Mouse (Mus musculus) intestine, embryonic 14.5 days (tissue): Measurements from ENCODE around the gene Ddah2. TPM values are rescaled to one million over a fixed set of nuclear protein-coding genes. Genes with fewer than 3 reads are reported as not detected.
A peak's percentile ranks its signal among the peaks of the same experiment; 100 is the strongest.

Experiments used
- ATAC-seq: fragments of 200-750 bp; cut with Nextera tagmentation; replicated peaks from 2 replicates; pipeline ENCODE4 v1.8.0; 2017; ENCODE audit warnings: low read depth, moderate number of reproducible peaks, moderate TSS enrichment, moderate library complexity; ENCODE audit not compliant: low FRiP score, low TSS enrichment
- DNase-seq: peaks from one replicate; pipeline ENCODE4 v3.0.0-alpha.2; 2018; ENCODE audit warnings: low spot score
- H3K27ac ChIP-seq: fragments of 300-500 bp; sonication (generic); 2 replicates; pipeline ENCODE4 v1.5.1; 2014; ENCODE audit warnings: low read depth, mild to moderate bottlenecking, control low read depth
- H3K27me3 ChIP-seq: fragments of 300-500 bp; sonication (generic); replicated peaks from 2 replicates; pipeline ENCODE4 v1.6.1; 2014; ENCODE audit warnings: low read length, control low read depth; ENCODE audit not compliant: control insufficient read depth, insufficient read depth
- H3K36me3 ChIP-seq: fragments of 300-500 bp; sonication (generic); 2 replicates; pipeline ENCODE4 v1.6.1; 2014; ENCODE audit warnings: low read length, control low read depth; ENCODE audit not compliant: control insufficient read depth, insufficient read depth
- H3K4me1 ChIP-seq: fragments of 300-500 bp; sonication (generic); replicated peaks from 2 replicates; pipeline ENCODE4 v1.6.1; 2014; ENCODE audit warnings: low read length, control low read depth, mixed read lengths; ENCODE audit not compliant: control insufficient read depth, insufficient read depth
- H3K4me2 ChIP-seq: fragments of 300-500 bp; sonication (generic); 2 replicates; pipeline ENCODE4 v1.6.1; 2014; ENCODE audit warnings: low read length
- H3K4me3 ChIP-seq: fragments of 300-500 bp; sonication (generic); 2 replicates; pipeline ENCODE4 v1.5.1; 2014; ENCODE audit warnings: low read depth, low read length, control low read depth, mixed read lengths
- H3K9ac ChIP-seq: fragments of 300-500 bp; sonication (generic); 2 replicates; pipeline ENCODE4 v1.6.1; 2014; ENCODE audit warnings: mild to moderate bottlenecking, low read length
- H3K9me3 ChIP-seq: fragments of 300-500 bp; sonication (generic); 2 replicates; pipeline ENCODE4 v1.6.1; 2016; ENCODE audit warnings: low read length, control low read depth; ENCODE audit not compliant: control insufficient read depth
- WGBS: fragments of 180-500 bp; shearing (Covaris S2); extraction: QIAGEN DNeasy Blood & Tissue Kit; methylation state at CpG from one replicate; pipeline ENCODE4 v1.1.7; 2014; 5-methylcytosine and 5-hydroxymethylcytosine counted together
- polyA plus RNA-seq: library from polyadenylated mRNA; unstranded; fragments of >200 nt; fragmentation: Nextera tagmentation; extraction: Ambion mirVana; gene quantifications from 2 replicates; pipeline ENCODE4 v1.2.1, GENCODE M21; 2014

The Ddah2 gene
- polyA plus RNA-seq, 1 experiment from 2014 or later = 278 TPM

DNA sequence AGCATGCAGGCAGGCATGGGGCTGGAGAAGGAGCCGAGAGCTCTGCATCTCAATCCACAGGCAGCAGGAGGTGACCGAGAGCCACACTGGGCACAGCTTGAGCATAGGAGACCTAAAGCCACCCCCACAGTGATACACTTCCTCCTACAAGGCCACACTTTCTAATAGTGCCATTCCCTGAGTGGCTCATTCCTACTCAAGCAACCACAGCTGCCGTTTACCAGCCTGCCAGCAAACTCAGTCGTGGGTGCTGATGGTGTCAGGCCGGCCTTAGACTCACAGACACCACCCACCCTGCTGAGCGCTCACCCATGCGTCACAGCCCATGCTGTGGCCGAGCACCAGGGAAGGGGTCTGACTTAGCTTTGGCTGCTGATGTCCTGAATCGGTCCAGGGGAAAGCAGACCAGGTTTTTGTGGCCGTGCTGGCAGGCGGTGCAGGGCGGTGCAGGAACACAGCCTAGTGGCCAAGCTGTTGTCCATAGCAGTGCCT, 38.4 kb downstream of the Ddah2 start:
- no peaks in the 10 kb centered on the region for H3K4me1 ChIP-seq
- WGBS = 91% methylated on average over 12 of the region's 12 CpGs
- H3K27ac ChIP-seq = no peak overlapping the region
- no peak overlapping the region for H3K4me2 ChIP-seq
- DNase-seq (no peak), ATAC-seq (no peak)
- H3K27me3 ChIP-seq = no peaks in the 10 kb centered on the region
- H3K4me3 ChIP-seq = no peak overlapping the region
- H3K36me3 ChIP-seq = peaks cover 94% of the 10 kb centered on the region
- no peaks in the 10 kb centered on the region for H3K9me3 ChIP-seq
- no peak overlapping the region for H3K9ac ChIP-seq

DNA sequence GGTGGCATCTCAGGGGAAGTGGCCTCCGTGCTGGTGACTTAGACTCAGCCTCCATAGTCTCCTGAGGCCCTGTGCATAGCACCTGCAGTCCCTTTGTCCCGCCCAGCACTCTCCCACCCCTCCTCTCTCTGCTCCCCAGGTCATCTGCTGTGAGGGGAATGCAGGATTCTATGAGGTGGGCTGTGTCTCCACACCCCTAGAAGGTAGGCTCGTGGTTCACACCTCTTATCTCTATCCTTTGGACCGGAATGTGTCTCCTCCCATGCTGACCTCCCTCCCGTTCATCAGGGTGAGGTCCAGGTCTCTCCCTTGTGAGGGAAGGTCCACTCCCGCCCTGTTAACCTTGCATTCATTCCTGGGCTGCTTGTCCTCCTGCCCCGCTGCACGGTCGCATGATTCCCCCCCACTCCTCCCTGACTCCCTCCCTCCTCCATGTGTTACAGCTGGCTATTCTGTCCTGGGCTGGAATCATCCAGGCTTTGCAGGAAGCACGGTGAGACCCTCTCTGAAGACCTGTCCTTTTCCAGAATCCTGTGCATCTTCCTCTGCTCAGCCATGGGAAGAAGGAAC, 41.4 kb downstream of the Ddah2 start:
- H3K27me3 ChIP-seq = no peaks in the 10 kb centered on the region
- no peak overlapping the region for H3K27ac ChIP-seq
- no peak overlapping the region for H3K9ac ChIP-seq
- WGBS = 61% methylated on average over 10 of the region's 10 CpGs
- ATAC-seq (peak; percentile 40), DNase-seq (no peak)
- no peak overlapping the region for H3K4me2 ChIP-seq
- peaks cover 78% of the 10 kb centered on the region for H3K36me3 ChIP-seq
- peaks cover 5% of the 10 kb centered on the region for H3K4me1 ChIP-seq
- H3K4me3 ChIP-seq = no peak overlapping the region
- H3K9me3 ChIP-seq = no peaks in the 10 kb centered on the region

- no peak for ATAC-seq
- Histone ChIP-seq H3K4me1 (peaks cover 5% of the 10 kb centered on the region), H3K4me3 (no peak overlapping the region), H3K9me3 (no peaks in the 10 kb centered on the region), H3K9ac (no peak overlapping the region), H3K4me2 (no peak overlapping the region), H3K27ac (no peak overlapping the region), H3K36me3 (peaks cover 73% of the 10 kb centered on the region), H3K27me3 (no peaks in the 10 kb centered on the region)
- 89% methylated on average over 11 of the region's 11 CpGs for WGBS
- DNase-seq = no peak
Measured at GRCm38 (mm10) chr17:35101161-35101560, 42.3 kb downstream of the Ddah2 start.

- DNase-seq = no peak
- peak overlapping the region; percentile 9; the same call in 1 of the 2 replicates for H3K27ac ChIP-seq
Measured at GRCm38 (mm10) chr17:35102299-35102698, 43.5 kb downstream of the Ddah2 start.

GRCm38 (mm10) chr17:35103221-35103690, 44.4 kb downstream of the Ddah2 start:
- 56% methylated on average over 6 of the region's 6 CpGs for WGBS
- H3K4me2 ChIP-seq = no peak overlapping the region
- no peaks in the 10 kb centered on the region for H3K9me3 ChIP-seq
- no peak overlapping the region for H3K4me3 ChIP-seq
- H3K27ac ChIP-seq = no peak overlapping the region
- DNase-seq = no peak
- no peak; the same call in 1 of the 2 replicates for ATAC-seq
- H3K36me3 ChIP-seq = peaks cover 52% of the 10 kb centered on the region
- H3K27me3 ChIP-seq = no peaks in the 10 kb centered on the region
- H3K9ac ChIP-seq = no peak overlapping the region
- peaks cover 5% of the 10 kb centered on the region for H3K4me1 ChIP-seq

More at GRCm38 (mm10) chr17:35102299-35102698, 43.5 kb downstream of the Ddah2 start:
- Histone ChIP-seq H3K9me3 (no peaks in the 10 kb centered on the region), H3K36me3 (peaks cover 61% of the 10 kb centered on the region), H3K9ac (no peak overlapping the region), H3K4me2 (no peak overlapping the region), H3K4me1 (peaks cover 5% of the 10 kb centered on the region), H3K27me3 (no peaks in the 10 kb centered on the region), H3K4me3 (no peak overlapping the region)
- 68% methylated on average over 8 of the region's 8 CpGs for WGBS
- ATAC-seq = no peak

GRCm38 (mm10) chr17:35104079-35104478, 45.2 kb downstream of the Ddah2 start:
- H3K27ac ChIP-seq = no peak overlapping the region
- H3K9me3 ChIP-seq = no peaks in the 10 kb centered on the region
- no peak overlapping the region for H3K9ac ChIP-seq
- 82% methylated on average over 7 of the region's 7 CpGs for WGBS
- DNase-seq = no peak
- no peak overlapping the region for H3K4me3 ChIP-seq
- no peak overlapping the region for H3K4me2 ChIP-seq
- peaks cover 44% of the 10 kb centered on the region for H3K36me3 ChIP-seq
- no peak for ATAC-seq
- H3K27me3 ChIP-seq = no peaks in the 10 kb centered on the region
- peaks cover 5% of the 10 kb centered on the region for H3K4me1 ChIP-seq

- WGBS = 73% methylated on average over 6 of the region's 6 CpGs
- DNase-seq (no peak), ATAC-seq (no peak)
- H3K36me3 ChIP-seq = peaks cover 37% of the 10 kb centered on the region
- peaks cover 5% of the 10 kb centered on the region for H3K4me1 ChIP-seq
- no peak overlapping the region for H3K4me2 ChIP-seq
- H3K4me3 ChIP-seq = no peak overlapping the region
- no peaks in the 10 kb centered on the region for H3K27me3 ChIP-seq
- no peak overlapping the region for H3K27ac ChIP-seq
- no peak overlapping the region for H3K9ac ChIP-seq
- H3K9me3 ChIP-seq = no peaks in the 10 kb centered on the region
Measured at GRCm38 (mm10) chr17:35104754-35105153, 45.9 kb downstream of the Ddah2 start.

GRCm38 (mm10) chr17:35105740-35106389, 47.0 kb downstream of the Ddah2 start:
- Histone ChIP-seq H3K4me2 (peak overlapping the region; percentile 12; the same call in 1 of the 2 replicates), H3K9me3 (no peaks in the 10 kb centered on the region), H3K36me3 (peaks cover 26% of the 10 kb centered on the region), H3K9ac (no peak overlapping the region), H3K27me3 (no peaks in the 10 kb centered on the region), H3K4me3 (no peak overlapping the region), H3K4me1 (peaks cover 5% of the 10 kb centered on the region), H3K27ac (no peak overlapping the region)
- DNase-seq (no peak), ATAC-seq (no peak)
- 29% methylated on average over 13 of the region's 13 CpGs for WGBS
